Mouse (Mus musculus) c-Kit-positive CD71-positive TER-119-positive erythroid progenitor cells, embryonic 14.5 days (primary cell): Measurements from ENCODE around the gene Ube2e3.

Experiments used
- DNase-seq: peaks from one replicate; pipeline ENCODE4 v3.0.0-alpha.2; 2013; ENCODE audit warnings: low spot score

The Ube2e3 gene

DNA sequence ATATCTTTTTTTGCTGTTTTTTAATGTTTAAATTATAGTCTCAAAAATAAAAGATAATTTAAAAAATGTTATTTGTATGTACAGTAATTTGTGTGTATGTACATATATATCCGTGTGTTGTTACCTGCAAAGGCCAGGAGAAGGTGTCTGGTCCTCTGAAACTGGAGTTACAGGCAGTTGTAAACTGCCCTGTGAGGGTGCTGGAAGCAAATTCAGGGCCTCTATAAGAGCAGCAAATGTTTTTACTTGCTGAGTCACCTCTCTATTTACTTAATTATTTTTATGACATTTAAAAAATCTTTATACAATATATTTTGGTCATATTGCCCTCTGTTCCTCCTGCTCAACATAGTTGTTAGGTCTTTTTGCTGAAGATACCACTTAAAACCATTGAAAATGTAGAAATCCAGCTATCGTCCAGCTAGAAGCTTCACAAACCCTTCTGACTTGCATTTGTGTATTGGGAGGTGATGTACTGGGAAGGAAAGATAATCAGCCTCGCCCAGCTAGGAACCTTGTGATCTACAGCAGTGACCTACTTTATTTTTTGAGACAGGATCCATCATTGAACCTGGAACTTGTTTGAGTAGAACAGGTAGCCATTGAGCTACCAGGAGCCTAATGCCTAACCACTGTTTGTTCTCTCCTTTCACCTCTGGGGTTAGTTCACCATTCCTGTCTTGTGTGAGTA is 15.0 kb downstream of the Ube2e3 start:
- DNase-seq = peak; percentile 79

DNA sequence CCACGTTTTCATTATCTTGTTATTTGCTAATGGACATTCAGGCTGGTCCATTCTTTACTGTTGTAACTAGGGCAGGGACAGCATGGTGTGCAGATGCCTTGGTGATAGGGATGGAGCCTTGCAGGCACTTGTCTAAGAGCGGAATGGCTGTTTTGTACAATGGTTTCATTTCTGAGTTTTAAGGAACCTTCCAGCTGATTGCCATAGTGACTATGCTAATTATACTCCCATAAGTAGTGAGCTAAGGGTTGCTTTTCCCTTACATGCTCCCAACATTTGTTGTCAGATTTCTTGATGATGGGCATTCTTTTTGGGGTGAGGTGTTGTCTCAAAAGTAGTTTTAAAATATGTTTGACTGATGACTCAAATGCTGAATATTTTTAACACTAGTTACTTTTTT is 18.5 kb downstream of the Ube2e3 start:
- no peak for DNase-seq

DNA sequence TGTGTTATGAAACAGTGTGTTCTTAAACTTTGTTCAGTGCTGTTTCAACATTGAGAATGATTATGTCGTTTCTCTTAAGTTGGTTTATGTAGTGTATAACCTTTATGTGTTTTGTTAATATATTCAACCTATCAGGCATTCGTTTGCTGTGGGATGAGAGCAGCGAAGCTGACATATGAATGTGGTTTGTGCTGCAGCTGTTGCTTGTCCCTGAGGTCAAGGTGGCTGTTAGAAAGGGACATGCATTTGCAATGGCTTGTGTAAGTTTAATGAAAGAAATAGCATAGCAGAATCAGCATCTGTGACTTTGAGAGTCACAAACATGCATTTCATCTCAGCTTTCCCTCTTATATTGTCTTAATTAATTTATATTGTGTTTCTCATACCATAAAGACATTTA is 20.3 kb downstream of the Ube2e3 start:
- no peak for DNase-seq

DNA sequence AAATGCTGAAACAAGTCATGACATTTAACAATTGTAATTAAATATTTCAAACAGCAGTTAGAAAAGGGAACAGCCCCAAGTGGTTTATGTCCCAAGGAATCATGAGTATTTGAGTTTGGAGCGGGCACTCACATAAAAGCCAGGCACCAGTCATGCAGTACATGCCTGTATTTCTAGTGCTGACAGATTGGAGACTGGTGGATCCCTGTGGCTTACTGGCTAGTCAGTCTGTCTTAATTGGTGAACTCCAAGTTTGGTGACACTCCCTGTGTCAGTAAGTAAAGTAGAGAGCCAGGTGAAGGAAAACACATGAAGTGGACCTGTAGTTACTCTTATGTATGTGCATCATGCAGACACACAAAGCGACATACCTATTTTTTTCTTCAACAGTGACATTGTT is 27.3 kb downstream of the Ube2e3 start:
- no peak for DNase-seq

DNA sequence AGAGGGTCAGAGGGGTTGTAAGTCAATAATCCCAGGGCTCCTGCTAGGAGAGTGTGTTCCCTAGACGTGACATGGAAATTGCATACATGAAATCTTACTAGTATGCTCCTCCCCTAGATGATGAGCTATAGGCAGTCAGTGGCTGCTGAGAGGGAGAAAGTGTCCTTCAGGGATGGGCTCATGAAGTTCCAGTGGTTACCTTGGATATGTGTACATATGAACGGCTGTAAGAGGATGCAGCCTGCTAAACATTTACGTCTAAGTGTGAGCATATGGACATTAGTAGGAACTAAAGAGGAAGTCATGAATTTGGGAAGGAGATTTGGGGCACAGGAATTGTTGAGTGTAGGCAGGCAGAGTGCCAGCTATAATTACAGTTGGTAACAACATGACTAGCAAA is 38.0 kb downstream of the Ube2e3 start:
- no peak for DNase-seq

DNA sequence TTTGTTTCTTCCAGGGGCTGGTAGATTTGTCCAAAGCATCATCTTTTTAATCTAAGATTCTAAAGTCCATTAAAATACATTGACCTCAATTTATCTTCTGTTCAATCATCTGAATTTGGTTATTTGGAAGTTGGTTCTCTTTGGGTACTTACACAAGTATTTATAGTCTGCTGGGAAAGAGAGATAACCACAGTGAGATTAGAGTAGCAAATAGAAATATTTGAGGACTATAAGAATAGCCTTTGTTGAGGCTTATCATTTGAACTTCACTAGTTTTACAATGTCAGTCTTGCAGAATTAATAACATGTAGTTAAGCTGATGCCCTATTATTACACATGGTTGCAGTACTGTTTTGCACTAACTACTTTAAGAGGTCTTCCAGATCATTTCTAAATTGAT is 43.6 kb downstream of the Ube2e3 start:
- no peak for DNase-seq

DNA sequence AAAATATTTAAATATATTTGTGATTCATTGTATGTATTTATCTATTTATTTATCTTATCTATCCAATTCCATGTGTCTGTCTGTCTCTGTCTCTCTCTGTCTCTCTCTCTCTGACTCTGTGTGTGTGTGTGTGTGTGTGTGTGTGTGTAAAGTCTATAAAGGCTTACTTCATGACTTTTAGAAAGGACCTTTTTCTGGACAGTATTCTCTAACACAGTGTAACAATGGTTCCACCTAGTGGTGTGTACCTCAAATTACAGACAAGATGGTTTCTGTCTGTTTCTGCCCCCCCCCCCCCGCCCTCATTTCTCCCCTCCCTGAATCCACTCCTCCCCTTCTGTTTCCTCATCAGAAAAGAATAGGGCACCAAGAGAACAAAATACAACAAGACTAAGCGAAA is 46.9 kb downstream of the Ube2e3 start:
- DNase-seq = peak; percentile 26

DNA sequence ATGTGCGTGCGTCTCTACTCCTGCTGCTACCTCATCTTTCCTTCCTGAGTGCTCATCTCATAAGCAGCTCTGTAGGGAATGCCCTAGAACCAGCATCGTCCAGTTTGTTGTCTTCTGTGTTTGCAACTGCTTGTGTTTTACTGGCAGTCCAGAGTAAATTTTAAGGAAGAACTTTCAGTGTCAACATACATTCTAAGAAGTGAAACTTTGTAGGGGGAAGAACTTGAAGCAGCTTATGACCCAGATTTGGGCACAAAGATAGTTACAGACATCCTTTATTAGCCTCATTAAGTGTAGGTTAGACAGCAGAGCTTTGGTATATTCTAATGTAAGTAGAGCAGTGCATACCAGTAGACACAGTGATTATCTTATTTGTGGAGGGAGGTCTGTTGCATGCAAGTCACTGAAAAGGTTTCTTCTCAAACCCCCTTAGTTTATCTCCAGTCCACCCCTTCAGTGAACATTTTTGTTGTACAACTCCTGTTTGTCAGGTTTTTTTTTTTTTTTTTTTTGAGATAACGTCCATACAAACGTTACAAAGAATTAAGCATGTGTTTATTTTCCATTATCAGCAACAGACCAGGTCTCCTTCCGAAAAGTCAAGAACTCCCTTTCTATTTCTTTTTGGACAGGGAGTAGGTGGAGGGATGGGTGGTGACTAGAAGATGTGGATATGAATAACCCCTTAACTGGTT is 55.2 kb downstream of the Ube2e3 start:
- peak; percentile 32 for DNase-seq

DNA sequence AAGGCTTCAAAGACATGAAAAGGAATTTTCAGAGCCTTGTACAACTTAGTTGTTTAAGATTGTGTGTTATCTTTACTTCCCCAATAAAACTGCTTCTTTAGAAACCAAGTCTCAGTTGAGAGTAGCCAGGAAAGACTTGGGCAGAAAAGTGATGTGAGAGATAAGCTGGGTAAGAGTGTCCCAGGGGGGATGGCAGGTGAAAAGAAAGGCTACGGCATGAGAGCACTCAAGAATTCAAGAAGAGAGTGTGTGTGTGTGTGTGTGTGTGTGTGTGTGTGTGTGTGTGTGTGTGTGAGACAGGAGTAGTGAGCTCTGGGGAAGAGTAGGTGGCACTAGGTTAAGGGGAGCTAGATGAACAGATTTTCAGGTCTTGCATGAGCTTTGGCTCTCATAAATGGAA is 57.9 kb downstream of the Ube2e3 start:
- no peak for DNase-seq

DNA sequence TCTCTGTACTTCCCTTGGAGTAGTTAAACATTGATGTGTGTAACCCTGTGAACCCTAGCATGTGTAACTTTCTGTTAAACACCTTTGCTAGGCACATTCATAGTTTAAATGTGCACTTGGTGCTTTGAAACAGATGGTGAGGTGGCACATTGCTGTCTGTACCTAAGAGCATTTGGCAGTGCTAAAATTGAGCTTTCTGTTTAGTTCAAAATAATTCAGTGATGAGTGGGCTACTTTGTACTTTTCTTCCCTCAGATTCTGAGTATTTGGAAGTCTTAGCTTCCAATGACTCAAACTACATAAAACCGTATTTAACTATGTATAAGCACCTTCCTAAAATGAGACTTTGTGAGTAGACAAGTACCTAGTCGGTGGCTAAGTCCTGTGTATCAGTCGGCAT is 59.7 kb downstream of the Ube2e3 start:
- no peak for DNase-seq

DNA sequence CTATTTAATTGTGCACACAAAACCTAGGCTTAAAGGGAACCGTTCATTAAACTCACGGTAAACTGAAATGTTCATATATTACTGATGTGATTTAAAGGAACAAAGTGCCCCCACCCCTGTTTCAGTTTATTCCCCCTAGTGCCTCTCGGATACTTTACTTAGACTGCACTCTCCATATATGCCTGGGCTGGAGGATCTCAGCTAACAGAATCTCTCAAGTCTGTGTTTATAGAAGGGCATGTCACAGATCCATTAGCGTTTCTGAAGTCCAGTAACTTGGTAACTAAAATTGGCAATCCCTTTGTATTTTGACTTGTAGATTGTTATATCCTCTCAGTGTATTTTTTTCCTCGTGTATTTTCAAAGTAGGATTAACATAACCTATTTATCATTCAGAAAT is 60.2 kb downstream of the Ube2e3 start:
- DNase-seq = no peak

DNA sequence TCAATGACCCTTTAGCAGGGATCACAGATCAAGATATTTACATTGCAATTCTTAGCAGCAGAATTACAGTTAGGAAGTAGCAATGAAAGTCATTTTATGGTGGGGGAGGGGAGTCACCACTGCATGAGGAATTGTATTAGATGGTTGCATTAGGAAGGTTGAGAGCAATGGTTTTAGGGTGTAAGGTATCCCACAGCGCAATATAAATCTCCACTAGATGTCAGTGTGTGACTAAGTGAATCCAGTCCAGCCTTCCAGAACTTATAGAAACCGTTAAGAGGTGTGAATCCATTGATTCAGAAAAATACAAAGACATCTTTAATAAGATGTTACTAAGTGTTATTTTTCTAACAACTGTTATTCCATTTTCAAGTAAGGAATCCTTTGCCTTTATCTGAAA is 63.4 kb downstream of the Ube2e3 start:
- peak; percentile 31 for DNase-seq

DNA sequence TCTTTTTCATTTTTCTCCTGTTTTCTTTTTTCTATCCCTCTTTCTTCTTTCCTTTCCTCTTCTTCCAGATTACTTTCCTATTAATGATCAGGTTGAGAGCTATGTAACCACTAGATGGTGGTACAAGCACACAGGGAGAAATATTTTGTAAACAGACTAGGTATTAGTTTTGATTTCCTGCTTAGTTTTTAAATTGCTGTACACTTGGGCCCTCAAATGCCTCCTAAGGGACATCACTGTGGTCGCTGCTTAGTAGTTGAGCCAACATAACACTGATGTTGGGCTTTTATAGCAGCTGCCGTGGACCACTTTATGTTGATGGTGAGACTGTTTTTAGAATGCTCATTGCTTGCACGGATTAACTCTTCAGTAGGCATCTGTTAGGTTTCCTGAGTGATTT is 91.5 kb downstream of the Ube2e3 start:
- DNase-seq = peak; percentile 24

DNA sequence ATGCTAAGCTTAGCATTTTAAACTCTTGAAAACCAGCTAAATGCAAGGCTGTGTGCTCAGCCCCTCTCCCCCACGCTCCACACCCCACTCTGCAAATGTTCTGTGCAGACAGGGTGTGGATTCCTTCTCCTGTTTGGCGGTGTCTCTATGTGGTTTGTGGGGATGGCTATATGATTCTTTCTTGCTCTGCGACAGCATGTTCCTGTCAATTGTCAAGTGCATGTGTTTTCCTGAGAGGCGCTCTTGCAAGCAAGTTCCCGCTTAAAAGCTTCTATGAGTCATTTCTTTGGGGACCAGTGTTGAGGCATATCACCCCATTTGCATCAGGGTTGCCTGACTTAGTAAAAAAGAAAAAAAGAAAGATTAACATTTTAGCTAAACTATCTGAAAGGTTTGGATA is 92.4 kb downstream of the Ube2e3 start:
- DNase-seq = no peak

DNA sequence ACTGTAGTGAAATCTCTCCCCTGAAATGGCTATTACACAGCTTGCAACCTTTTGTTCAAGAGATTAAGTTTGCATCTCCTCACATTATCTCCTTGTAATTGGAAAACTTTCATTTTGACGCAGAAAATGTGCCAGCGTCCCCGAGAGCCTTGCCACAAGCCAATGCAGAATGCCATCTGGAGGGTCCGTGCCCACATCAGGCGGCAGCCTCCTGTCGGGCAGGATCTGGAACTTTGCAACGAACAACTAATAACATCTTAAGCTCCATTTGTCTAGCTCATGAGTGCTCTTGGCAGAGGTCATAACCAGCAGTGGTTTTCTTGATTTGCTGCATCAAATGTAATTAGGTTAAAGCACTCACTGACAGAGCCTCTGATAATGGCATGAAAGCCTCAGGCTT is 93.1 kb downstream of the Ube2e3 start:
- DNase-seq = no peak

DNA sequence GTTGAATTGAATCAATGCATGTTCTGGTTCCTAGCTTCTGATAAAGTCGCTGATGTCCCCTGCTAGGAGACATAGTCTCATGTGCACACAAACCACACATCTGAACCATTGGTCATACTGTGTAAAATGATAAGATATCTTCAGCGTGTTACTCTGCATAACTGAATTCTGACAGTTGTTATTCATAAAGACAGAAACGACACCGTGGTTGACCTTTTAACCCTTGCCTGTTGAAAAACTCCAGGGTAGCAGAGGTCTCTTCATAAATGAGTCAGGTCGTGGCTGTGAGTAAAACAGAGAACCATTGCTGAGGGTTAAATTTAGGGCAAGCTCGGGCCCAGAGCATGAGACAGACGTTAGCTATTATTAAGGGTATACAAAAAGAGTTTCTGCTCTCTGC is 93.7 kb downstream of the Ube2e3 start:
- DNase-seq = no peak

DNA sequence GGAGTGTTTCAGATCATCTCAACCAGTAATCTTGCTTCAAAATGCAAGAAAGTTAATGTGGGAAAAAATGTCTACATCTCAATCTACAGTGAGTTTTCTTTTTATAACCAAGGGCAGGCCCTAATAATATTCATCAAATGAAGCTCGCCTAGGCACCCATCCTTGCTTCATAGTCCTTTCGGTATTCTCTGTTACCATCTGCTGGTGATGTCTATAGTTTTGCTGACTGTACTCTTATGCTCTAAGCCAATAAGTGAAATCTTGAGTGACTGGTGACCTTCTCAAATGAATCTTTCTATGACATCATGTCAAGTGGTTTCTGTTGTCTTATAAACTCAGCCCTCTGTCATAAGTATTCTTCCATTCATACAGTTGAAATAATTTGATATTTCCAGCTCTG is 97.1 kb downstream of the Ube2e3 start:
- no peak for DNase-seq

DNA sequence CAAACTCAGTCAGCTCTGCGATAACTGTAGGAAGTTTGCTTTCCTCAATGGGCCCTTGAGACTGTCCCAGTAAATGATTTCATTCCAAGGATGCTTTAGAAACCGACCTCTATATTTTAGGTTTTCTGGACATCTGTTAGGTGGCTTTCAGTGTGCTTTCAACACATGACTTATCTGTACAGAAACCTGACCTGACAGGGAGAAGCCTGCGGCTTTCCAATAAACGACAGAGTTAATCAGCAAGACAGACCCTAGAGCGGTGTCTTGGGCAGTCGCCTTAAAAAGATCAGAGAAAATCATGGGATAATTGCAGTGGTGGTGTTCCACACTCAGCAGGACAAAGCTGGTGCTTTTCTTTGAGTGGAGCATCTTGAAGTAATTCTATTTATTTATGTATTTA is 97.5 kb downstream of the Ube2e3 start:
- no peak for DNase-seq

DNA sequence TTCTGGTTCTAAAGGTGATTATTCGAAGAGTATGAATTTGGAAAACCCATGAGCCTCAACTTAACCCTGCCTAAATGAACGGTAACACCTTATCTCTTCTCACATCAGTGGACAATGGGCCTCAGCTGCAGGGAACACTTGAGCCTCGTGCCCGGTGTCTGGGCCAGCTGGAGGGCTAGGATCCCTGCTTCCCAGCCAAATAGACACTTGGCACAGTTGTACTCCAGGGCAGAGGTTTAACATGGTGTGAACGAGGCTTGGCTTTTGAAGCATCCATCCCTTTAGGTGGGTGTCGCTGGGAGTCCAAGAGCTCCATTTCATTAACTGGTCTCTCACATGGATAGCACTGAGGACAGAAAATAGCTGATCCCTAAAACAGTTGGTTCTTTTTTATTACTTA is 102.2 kb downstream of the Ube2e3 start:
- no peak for DNase-seq
